Mouse (Mus musculus): Measurements from ENCODE around the gene Xrcc6.

- TF ChIP-seq CTCF (IDR thresholded peaks at IDR 0.05; ENCODE audit: low read depth, low read length) (no peak), EP300 (IDR thresholded peaks at IDR 0.05; ENCODE audit: insufficient read depth, low read depth, low read length) (no peak)
These were observed 19.2 kb upstream of the Xrcc6 start for GRCm38 (mm10) chr15:81968447-81968846.
